Mouse (Mus musculus) kidney, adult 2 months (tissue): ENCODE measurements around the gene Itch. TPM values are rescaled to one million over a fixed set of nuclear protein-coding genes. Genes with fewer than 3 reads are reported as not detected.

Experiments used
- DNase-seq: peaks from one replicate; pipeline ENCODE4 v3.0.0; 2021
- H3K27ac ChIP-seq: fragments of 200-500 bp; 2 replicates; pipeline ENCODE4 v1.5.1; 2012; ENCODE audit warnings: low read depth, low read length, control low read depth, inconsistent platforms; ENCODE audit not compliant: insufficient read depth
- H3K27me3 ChIP-seq: fragments of 200-500 bp; replicated peaks from 2 replicates; pipeline ENCODE4 v1.6.1; 2012; ENCODE audit warnings: mild to moderate bottlenecking, moderate library complexity, low read length, inconsistent platforms; ENCODE audit not compliant: control insufficient read depth, insufficient read depth
- H3K36me3 ChIP-seq: fragments of 200-500 bp; 2 replicates; pipeline ENCODE4 v1.6.1; 2012; ENCODE audit warnings: mild to moderate bottlenecking, moderate library complexity, low read length, inconsistent platforms; ENCODE audit not compliant: control insufficient read depth, insufficient read depth
- H3K4me1 ChIP-seq: fragments of 200-500 bp; 2 replicates; pipeline ENCODE4 v1.6.1; 2011; ENCODE audit warnings: low read length; ENCODE audit not compliant: control insufficient read depth, insufficient read depth
- H3K4me3 ChIP-seq: fragments of 200-500 bp; 2 replicates; pipeline ENCODE4 v1.5.1; 2011; ENCODE audit warnings: mild to moderate bottlenecking, low read depth, low read length, control low read depth; ENCODE audit not compliant: insufficient read depth
- CTCF ChIP-seq: fragments of 200-500 bp; conservative IDR thresholded peaks from 2 replicates; pipeline ENCODE4 v1.5.1; 2011; ENCODE audit warnings: low read depth, mild to moderate bottlenecking, control low read depth, low read length, moderate library complexity, mixed read lengths; ENCODE audit not compliant: insufficient read depth, insufficient read length
- POLR2A ChIP-seq: fragments of 200-500 bp; IDR thresholded peaks from one replicate; pipeline ENCODE4 v1.6.1; 2011; ENCODE audit warnings: low read depth, low read length, control low read depth
- WGBS: fragments of 180-500 bp; shearing (Covaris S2); methylation state at CpG from one replicate; pipeline ENCODE4 v1.1.7; 2018; 5-methylcytosine and 5-hydroxymethylcytosine counted together
- polyA plus RNA-seq: library from polyadenylated mRNA; depleted of rRNA; stranded (reverse); fragments of >200 nt; gene quantifications from 2 replicates; pipeline ENCODE4 v1.2.3, GENCODE M21; 2012

Itch gene
- polyA plus RNA-seq, 1 experiment = 17.6 TPM

DNA sequence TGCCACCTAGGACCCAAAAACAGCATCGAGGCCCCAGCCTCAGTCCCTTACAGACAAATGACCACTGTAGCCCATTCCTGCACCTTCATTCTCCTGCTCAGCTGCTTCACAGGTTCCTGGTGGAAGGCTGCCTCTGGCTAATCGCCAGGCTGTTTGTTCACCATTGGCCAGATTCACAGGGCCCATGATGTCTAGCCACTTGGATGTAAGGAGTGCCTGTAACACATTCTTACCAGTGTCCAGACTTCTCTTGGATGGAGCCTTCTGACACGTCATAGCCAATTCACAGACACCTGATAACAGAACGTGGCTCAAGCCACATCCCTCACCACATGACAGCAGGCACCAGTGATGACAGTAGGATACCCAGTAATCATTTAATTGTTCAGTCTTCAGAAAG, 112.9 kb downstream of the Itch start:
- H3K4me1 ChIP-seq = 0 out of 2 replicates have a peak, but pooled peaks cover 3% of the 10 kb centered on the region
- WGBS = 95% methylated on average over 4 of the region's 4 CpGs
- H3K27me3 ChIP-seq = no peaks in the 10 kb centered on the region
- no peaks in the 10 kb centered on the region; the same call in 1 of the 2 replicates for H3K36me3 ChIP-seq
- DNase-seq = no peak
- H3K27ac ChIP-seq = no peak overlapping the region
- H3K4me3 ChIP-seq = no peak overlapping the region
- TF ChIP-seq CTCF (no peak), POLR2A (no peak)

DNA sequence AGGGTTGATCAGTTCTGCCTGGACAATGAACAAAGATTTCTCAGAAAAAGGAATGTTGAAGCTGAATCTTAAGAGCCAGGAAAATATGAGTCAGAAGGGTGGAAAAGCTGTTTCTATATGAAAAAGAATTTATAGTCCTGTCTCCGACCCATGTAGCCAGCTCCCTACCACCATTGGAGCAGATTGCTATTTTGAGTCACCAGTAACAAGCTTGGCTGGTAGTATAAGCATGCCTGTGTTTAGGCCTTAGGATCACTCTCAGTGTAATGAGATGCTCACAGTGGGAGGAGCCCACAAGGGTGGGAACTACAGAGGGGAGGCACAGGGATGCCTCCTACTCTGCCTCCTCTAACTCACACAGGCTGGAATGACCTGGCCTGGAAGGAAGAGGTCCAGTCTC, 114.9 kb downstream of the Itch start:
- Histone ChIP-seq H3K27me3 (no peaks in the 10 kb centered on the region), H3K4me3 (no peak overlapping the region), H3K36me3 (no peaks in the 10 kb centered on the region; the same call in 1 of the 2 replicates), H3K4me1 (no peaks in the 10 kb centered on the region), H3K27ac (no peak overlapping the region)
- 100% methylated on average over 1 of the region's 1 CpGs for WGBS
- DNase-seq = no peak
- TF ChIP-seq POLR2A (no peak), CTCF (no peak)

DNA sequence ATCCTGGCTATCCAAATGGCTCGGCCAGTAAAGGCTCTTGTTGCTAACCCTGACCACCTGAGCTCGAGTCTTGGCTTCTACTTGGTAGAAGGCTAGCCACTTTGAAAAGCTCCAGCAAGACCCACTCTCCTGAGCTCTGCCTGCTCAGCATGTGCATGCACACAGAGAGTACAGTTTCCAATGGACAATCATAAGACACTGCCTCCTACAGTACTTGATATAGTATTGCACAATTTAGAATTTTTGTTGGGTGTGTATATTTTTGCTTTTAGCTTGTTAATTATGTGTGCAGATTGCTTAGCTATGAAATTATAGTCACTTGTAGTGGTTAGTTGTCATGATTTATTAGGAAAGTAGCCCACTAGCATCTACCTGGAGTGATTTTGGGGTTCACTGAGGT, 115.4 kb downstream of the Itch start:
- no peaks in the 10 kb centered on the region for H3K27me3 ChIP-seq
- 69% methylated on average over 2 of the region's 2 CpGs for WGBS

DNA sequence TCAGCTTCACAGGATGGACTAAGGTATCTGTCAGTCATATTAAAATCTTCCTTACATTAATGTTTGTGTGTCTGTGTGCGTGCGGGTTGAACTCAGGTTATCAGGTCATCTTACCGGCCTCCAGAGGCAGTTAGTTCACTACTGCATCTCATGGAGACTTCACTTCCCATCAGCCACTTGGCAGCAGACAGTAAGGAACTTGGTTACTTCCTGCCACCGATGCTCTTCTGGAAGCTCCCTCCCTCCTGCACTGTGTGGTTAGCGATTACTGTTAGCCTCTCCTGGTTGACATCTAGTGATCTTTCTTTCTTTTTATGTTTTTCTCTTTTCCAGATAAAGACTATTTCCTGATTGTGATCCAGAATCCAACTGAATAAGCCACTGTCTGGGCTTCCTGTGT, 116.3 kb downstream of the Itch start:
- no peaks in the 10 kb centered on the region for H3K27me3 ChIP-seq
- no peak for DNase-seq
- no peak overlapping the region for H3K4me3 ChIP-seq
- 83% methylated on average over 5 of the region's 5 CpGs for WGBS
- TF ChIP-seq CTCF (no peak), POLR2A (no peak)
- no peaks in the 10 kb centered on the region; the same call in 1 of the 2 replicates for H3K36me3 ChIP-seq
- no peaks in the 10 kb centered on the region for H3K4me1 ChIP-seq
- H3K27ac ChIP-seq = no peak overlapping the region

More for the DNA sequence above, 115.4 kb downstream of the Itch start:
- TF ChIP-seq CTCF (0 out of 2 replicates have a peak, but pooled peaks have one; percentile 5), POLR2A (no peak)
- H3K4me3 ChIP-seq = no peak overlapping the region
- no peaks in the 10 kb centered on the region for H3K4me1 ChIP-seq
- no peak for DNase-seq
- no peak overlapping the region for H3K27ac ChIP-seq
- H3K36me3 ChIP-seq = no peaks in the 10 kb centered on the region; the same call in 1 of the 2 replicates

DNA sequence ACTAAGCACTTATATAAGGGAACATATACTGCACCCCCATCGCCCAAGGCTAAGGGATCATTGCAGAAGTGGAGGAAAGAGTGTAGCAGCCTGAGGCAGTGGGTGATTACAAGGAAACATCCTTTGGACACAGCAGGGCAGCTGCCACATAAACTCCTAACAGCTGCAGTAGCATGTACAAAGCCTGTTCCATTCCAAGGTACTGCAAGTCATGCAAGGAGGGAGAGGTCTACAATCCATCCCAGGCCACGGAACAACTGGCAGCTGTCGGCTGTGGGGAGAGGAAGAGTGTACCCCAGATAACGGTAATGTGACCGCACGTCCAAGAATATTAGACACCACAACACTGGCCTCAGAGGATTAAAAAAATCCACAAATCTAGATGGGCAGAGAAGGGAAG, 132.2 kb downstream of the Itch start:
- TF ChIP-seq POLR2A = no peak
- no peak for TF ChIP-seq CTCF
- WGBS = 94% methylated on average over 6 of the region's 6 CpGs
- Histone ChIP-seq H3K4me1 (no peaks in the 10 kb centered on the region), H3K27ac (no peak overlapping the region), H3K27me3 (no peaks in the 10 kb centered on the region), H3K36me3 (no peaks in the 10 kb centered on the region), H3K4me3 (no peak overlapping the region)
- DNase-seq = no peak

DNA sequence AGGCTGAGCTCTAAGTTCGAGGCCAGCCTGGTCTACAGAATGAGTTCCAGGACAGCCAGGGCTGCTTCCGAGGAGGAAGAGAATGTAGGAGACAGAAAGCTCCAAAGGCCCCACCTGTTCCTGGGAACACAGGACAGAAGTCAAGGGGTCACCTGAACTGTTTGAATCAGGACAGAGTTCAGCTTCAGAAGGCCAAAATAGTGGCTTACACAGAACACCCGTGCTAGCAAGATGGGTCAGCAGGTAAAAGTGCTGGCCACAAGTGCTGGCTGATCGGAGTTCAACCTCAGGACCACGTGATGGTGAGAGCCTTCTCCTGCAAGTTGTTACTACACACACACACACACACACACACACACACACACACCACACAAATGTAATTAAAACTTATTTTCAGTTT, 133.6 kb downstream of the Itch start:
- Histone ChIP-seq H3K27me3 (no peaks in the 10 kb centered on the region), H3K36me3 (no peaks in the 10 kb centered on the region), H3K27ac (no peak overlapping the region), H3K4me1 (no peaks in the 10 kb centered on the region), H3K4me3 (no peak overlapping the region)
- no peak for TF ChIP-seq CTCF
- TF ChIP-seq POLR2A = no peak
- WGBS = 58% methylated on average over 5 of the region's 5 CpGs
- peak; percentile 82 for DNase-seq

DNA sequence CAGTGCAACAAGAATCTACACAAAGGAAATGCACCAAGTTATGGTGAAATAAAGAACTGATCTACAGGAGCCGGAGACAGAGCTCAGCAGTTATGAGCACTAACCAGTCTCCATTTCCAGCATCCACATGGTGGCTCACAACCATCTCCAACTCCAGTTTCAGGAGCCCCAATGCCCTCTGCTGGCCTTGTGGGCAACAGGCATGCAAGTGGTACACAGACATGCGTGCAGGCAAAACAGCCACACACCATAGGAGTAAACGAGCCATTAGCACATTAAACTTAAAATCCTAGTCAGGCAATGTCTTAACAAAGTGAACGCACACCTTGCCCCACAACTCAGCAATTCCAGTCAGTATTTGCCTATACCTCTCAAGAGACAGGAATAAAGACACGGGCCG, 138.6 kb downstream of the Itch start:
- H3K27ac ChIP-seq = no peak overlapping the region
- no peaks in the 10 kb centered on the region for H3K36me3 ChIP-seq
- peak; percentile 19 for DNase-seq
- H3K4me1 ChIP-seq = peaks cover 3% of the 10 kb centered on the region; the same call in 1 of the 2 replicates
- no peak overlapping the region for H3K4me3 ChIP-seq
- WGBS = 88% methylated on average over 6 of the region's 6 CpGs
- no peak for TF ChIP-seq POLR2A
- peak; percentile 53 for TF ChIP-seq CTCF
- no peaks in the 10 kb centered on the region for H3K27me3 ChIP-seq
